Mouse (Mus musculus) heart, embryonic 10.5 days (tissue): ENCODE measurements around the gene Fam49a. TPM values are rescaled to one million over a fixed set of nuclear protein-coding genes. Genes with fewer than 3 reads are reported as not detected.

ENCODE experiments used
- DNase-seq: peaks from one replicate; pipeline ENCODE4 v3.0.0-alpha.2; 2017; ENCODE audit warnings: low spot score
- H3K27ac ChIP-seq: fragments of 300-500 bp; sonication (generic); 2 replicates; pipeline ENCODE4 v1.5.1; 2016; ENCODE audit warnings: mild to moderate bottlenecking
- H3K27me3 ChIP-seq: fragments of 300-500 bp; sonication (generic); 2 replicates; pipeline ENCODE4 v1.6.1; 2016; ENCODE audit warnings: mild to moderate bottlenecking; ENCODE audit not compliant: poor library complexity, insufficient read depth, severe bottlenecking
- H3K36me3 ChIP-seq: fragments of 300-500 bp; sonication (generic); 2 replicates; pipeline ENCODE4 v1.6.1; 2016; ENCODE audit warnings: mild to moderate bottlenecking, moderate library complexity
- H3K4me1 ChIP-seq: fragments of 300-500 bp; sonication (generic); 2 replicates; pipeline ENCODE4 v1.6.1; 2016; ENCODE audit warnings: mild to moderate bottlenecking
- H3K4me3 ChIP-seq: fragments of 300-500 bp; sonication (generic); 2 replicates; pipeline ENCODE4 v1.5.1; 2016; ENCODE audit warnings: mild to moderate bottlenecking, moderate library complexity
- H3K9me3 ChIP-seq: fragments of 300-500 bp; sonication (generic); 2 replicates; pipeline ENCODE4 v1.6.1; 2016; ENCODE audit warnings: mild to moderate bottlenecking, moderate library complexity
- WGBS: fragments of 180-500 bp; shearing (Covaris S2); methylation state at CpG from one replicate; pipeline ENCODE4 v1.1.7; 2016; 5-methylcytosine and 5-hydroxymethylcytosine counted together
- polyA plus RNA-seq: library from polyadenylated mRNA; unstranded; fragments of >200 nt; fragmentation: Nextera tagmentation; extraction: Ambion mirVana; gene quantifications from 2 replicates; pipeline ENCODE4 v1.2.1, GENCODE M21; 2016

Fam49a gene
- polyA plus RNA-seq, 1 experiment from 2014 or later = 37.1 TPM

DNA sequence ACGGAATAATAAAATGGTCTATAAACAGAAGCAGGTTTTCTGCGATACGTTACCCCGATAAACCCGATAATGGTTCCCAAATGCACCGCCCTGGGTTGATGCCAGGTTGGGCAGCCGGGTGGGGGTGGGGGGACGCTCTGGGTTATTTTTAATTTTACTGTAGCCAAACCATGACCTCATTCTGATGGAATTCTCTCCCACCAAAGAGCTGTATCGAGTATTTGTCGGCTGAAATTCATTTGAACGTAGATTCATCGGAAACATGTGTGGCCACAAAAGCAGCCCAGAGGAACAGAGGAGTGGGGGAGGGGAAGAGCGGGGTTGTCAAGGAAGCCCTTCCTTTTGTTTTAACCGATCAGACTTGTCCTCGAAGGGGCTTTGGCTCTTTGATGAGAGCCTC is 139.6 kb downstream of the Fam49a start:
- H3K4me1 ChIP-seq = peaks cover 13% of the 10 kb centered on the region; the same call in 1 of the 2 replicates
- H3K27ac ChIP-seq = peak overlapping the region; percentile 47
- peak overlapping the region; percentile 8; the same call in 1 of the 2 replicates for H3K4me3 ChIP-seq
- H3K9me3 ChIP-seq = no peaks in the 10 kb centered on the region
- no peaks in the 10 kb centered on the region for H3K36me3 ChIP-seq
- no peak for DNase-seq
- no peaks in the 10 kb centered on the region for H3K27me3 ChIP-seq
- 50% methylated on average over 15 of the region's 15 CpGs for WGBS

DNA sequence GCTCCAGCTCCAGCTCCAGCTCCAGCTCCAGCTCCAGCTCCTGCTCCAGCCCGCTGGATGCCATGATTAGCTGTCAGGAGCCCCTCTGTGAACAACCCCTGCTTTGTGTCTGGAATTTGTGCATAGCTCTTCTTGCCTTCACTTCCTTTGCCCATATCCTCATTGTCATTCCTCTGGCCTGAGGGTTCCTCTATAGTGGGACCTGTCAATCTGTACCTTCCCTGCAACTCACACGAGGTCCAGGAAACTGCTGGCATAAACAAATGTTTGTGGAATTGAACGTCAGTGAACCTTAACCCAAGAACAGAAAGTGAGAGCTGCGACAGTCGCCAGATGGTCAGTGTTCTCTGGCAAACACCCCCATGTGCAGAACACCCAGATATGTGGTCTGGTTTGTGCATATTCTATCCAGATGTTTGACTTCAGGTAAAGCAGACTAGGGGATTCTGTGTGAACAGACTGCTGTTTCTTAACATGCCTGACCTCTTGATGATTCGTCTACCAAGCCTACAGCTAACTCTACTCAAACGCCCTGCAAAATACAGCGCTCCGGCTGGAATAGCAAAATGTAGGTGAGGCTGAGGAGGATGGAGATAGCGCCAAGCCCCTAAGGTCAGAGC is 143.7 kb downstream of the Fam49a start:
- Histone ChIP-seq H3K4me3 (no peak overlapping the region), H3K27me3 (no peaks in the 10 kb centered on the region), H3K4me1 (peaks cover 13% of the 10 kb centered on the region; the same call in 1 of the 2 replicates), H3K36me3 (no peaks in the 10 kb centered on the region), H3K9me3 (no peaks in the 10 kb centered on the region), H3K27ac (peak overlapping the region; percentile 39; the same call in 1 of the 2 replicates)
- 54% methylated on average over 10 of the region's 10 CpGs for WGBS
- DNase-seq = no peak

DNA sequence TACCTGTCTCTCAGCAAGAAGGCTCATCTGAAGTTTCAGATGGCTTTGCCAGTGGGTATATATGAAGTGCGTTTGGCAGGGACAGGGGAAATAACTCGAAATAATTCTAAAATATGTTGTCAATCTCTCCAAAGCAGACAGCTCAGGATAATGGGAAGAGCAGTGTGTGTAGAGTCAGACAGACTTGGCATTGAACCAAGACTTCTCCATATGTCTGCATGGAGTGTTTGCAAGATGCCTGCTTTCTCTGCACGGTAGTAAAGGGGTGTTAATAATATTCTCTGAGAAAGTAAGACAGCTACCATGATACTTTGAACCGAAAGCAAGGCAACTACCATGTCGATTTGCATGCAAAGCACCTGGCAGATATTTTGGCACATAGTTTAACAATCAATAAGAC is 147.1 kb downstream of the Fam49a start:
- Histone ChIP-seq H3K4me1 (0 out of 2 replicates have a peak, but pooled peaks cover 7% of the 10 kb centered on the region), H3K36me3 (no peaks in the 10 kb centered on the region), H3K9me3 (no peaks in the 10 kb centered on the region), H3K4me3 (no peak overlapping the region), H3K27ac (no peak overlapping the region), H3K27me3 (no peaks in the 10 kb centered on the region)
- 76% methylated on average over 5 of the region's 5 CpGs for WGBS
- no peak for DNase-seq

DNA sequence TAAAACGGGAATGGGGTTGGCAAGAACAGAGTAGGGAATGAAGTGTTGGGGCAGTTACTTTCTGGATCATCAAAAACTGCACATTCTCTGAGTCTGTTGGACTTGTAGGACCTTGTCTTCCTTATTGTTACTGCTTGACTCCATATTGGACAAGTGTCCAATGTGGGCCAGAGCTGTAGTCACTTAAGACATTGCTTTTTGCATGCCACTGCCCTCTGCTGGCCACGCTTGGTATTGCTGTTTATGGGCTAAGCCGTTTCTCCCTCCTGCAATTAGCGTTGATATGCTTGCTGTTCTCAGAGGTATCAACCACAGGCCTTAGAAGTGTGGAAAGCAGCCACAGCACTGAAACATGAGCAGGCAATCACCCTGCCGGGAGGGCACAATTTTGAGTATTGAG is 150.7 kb downstream of the Fam49a start:
- Histone ChIP-seq H3K4me3 (no peak overlapping the region), H3K27me3 (no peaks in the 10 kb centered on the region), H3K27ac (no peak overlapping the region), H3K4me1 (peaks cover 16% of the 10 kb centered on the region; the same call in 1 of the 2 replicates), H3K9me3 (no peaks in the 10 kb centered on the region), H3K36me3 (no peaks in the 10 kb centered on the region)
- WGBS = 32% methylated on average over 5 of the region's 5 CpGs
- peak; percentile 81 for DNase-seq

DNA sequence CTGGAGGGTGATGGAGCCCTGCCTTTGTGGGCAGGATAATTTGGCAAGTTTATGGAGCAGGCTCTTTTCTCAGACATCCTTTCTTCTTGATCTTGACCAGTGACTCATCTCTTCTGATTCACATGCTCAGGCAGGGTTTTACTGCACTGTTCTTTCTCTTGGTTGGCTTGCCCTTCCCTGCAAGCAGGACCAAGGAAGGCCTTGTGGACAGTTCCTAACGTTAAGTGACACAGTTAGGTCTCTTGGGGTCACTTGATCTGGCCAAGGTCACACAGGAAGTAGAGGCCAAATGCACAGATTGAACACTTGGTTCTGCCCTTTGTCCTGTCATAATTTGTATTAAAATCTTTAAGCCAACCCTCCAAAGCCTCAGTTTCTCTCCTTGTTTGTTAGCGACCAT is 158.5 kb downstream of the Fam49a start:
- H3K4me3 ChIP-seq = no peak overlapping the region
- H3K9me3 ChIP-seq = no peaks in the 10 kb centered on the region
- H3K36me3 ChIP-seq = no peaks in the 10 kb centered on the region
- H3K27me3 ChIP-seq = no peaks in the 10 kb centered on the region
- peak; percentile 47 for DNase-seq
- peak overlapping the region; percentile 92; the same call in 1 of the 2 replicates for H3K27ac ChIP-seq
- peaks cover 27% of the 10 kb centered on the region for H3K4me1 ChIP-seq
- WGBS = 4% methylated on average over 2 of the region's 2 CpGs

DNA sequence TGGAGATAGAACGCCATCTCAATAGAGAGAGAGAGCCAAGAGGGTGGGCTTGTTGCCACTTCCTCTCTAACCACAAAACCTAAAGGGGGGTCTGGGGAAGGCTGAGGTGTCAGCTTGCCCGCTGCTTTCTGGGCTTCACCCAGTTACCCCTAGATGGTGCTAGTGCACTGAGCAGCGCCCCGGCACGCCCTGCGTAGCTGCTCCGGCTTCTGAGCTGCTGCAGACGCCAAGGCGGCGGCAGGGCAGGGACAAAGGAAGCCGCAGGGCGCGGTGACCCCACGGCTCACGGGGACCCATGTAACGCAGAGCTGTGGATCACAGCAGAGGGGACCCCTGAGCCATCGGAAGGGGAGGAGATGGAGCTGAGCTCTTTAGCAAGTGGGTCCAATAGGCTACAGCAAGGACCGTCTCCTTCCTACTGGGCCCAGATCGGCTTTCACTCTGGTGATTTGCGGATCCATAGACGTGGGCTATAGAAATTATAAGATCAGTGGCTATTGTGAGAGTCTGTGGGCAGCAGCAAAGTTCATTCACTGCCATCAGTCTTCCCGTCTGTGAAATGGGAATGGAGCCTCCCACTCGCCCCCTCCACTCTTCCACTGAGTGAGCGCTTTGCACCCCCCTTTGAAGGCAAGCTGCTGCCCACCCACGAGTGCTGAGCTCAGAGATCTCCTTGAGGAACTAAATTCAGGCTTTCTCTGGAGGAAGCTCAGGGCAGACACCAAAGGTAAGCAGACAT is 159.1 kb downstream of the Fam49a start:
- H3K36me3 ChIP-seq = no peaks in the 10 kb centered on the region
- H3K4me1 ChIP-seq = peaks cover 22% of the 10 kb centered on the region
- peak overlapping the region; percentile 92 for H3K27ac ChIP-seq
- peak; percentile 93 for DNase-seq
- no peaks in the 10 kb centered on the region for H3K27me3 ChIP-seq
- H3K9me3 ChIP-seq = no peaks in the 10 kb centered on the region
- 19% methylated on average over 25 of the region's 25 CpGs for WGBS
- peak overlapping the region; percentile 54 for H3K4me3 ChIP-seq

DNA sequence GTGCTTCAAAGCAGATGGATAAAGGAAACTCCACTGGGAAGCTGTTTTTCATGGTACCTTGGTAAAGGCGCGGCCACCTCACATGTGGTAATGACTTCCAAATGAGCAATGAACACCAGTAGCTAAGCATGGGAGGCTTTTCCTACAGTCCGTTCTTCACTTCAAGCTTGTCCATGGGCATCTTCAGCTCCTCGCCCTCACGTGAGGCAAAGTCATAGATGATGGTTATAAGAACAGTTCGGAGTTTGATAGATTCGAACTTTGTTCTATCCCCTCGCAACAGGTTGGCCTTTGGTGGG is 159.6 kb downstream of the Fam49a start:
- no peak overlapping the region for H3K4me3 ChIP-seq
- H3K9me3 ChIP-seq = no peaks in the 10 kb centered on the region
- WGBS = 91% methylated on average over 8 of the region's 8 CpGs
- peak; percentile 75 for DNase-seq
- H3K27me3 ChIP-seq = no peaks in the 10 kb centered on the region
- H3K36me3 ChIP-seq = no peaks in the 10 kb centered on the region
- peaks cover 17% of the 10 kb centered on the region for H3K4me1 ChIP-seq
- H3K27ac ChIP-seq = peak overlapping the region; percentile 92

DNA sequence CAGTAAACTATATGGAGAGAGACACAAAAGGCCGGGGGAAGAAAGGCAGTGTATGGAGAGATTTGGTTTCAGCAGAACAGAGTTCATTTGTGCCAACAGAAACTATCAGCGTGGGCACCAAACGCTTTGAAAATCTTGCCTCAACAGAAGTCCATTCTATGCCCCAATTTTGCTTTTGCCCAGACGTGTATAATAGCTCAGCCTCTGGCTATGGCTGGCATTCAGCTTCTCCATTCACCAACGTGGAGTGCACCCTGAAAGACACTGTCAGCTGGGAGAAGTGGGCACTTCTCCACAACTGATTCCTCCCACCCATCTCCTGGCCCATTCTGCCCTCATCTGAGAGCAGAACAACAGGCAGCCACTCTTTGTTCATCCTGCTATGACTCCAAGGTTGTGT is 163.2 kb downstream of the Fam49a start:
- Histone ChIP-seq H3K4me3 (no peak overlapping the region), H3K36me3 (no peaks in the 10 kb centered on the region), H3K9me3 (no peaks in the 10 kb centered on the region), H3K4me1 (peaks cover 18% of the 10 kb centered on the region), H3K27ac (no peak overlapping the region), H3K27me3 (no peaks in the 10 kb centered on the region)
- WGBS = 77% methylated on average over 5 of the region's 5 CpGs
- peak; percentile 27 for DNase-seq

DNA sequence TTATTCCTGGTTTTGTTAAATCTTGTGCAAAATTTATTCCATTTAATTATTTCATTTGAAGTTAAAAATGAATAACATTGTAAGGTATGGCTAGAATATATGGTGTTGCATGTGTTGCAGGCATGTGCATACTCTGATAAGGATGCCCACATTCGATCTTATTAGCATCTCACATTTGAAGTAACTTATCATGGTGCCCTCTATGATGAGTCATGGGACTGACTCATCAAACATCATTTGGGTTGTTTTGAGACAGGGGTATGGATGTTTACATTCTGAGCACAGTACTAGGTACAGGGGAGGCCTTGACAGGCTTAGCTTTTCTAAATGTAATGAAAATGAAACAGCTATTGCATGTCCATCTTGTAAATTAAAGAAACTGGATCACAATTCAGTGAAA is 165.3 kb downstream of the Fam49a start:
- H3K4me3 ChIP-seq = no peak overlapping the region
- WGBS = 82% methylated on average over 1 of the region's 1 CpGs
- H3K27me3 ChIP-seq = no peaks in the 10 kb centered on the region
- H3K9me3 ChIP-seq = no peaks in the 10 kb centered on the region
- no peak overlapping the region for H3K27ac ChIP-seq
- no peaks in the 10 kb centered on the region for H3K36me3 ChIP-seq
- peaks cover 7% of the 10 kb centered on the region; the same call in 1 of the 2 replicates for H3K4me1 ChIP-seq
- no peak for DNase-seq

DNA sequence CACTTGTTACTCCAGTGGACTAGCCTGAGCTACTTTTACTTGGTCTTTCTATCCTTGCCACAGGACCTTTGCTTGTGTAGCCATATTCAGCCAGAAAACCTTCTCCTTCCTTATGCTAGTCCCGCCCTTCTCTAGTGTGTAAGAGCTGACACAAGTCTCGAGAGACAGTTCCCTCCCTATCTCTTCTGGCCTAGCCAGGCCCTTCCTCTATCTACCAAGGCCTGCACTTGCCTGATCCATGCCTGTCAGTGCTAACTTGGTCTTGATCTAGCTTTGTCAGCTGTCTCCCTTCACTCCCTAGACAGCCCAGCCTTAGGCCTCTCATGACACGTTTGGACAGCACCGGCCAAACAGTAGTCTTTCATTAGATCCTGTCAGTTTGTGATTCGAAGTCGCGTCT is 166.9 kb downstream of the Fam49a start:
- H3K4me1 ChIP-seq = peaks cover 7% of the 10 kb centered on the region; the same call in 1 of the 2 replicates
- H3K9me3 ChIP-seq = no peaks in the 10 kb centered on the region
- no peak overlapping the region for H3K27ac ChIP-seq
- no peak overlapping the region for H3K4me3 ChIP-seq
- no peaks in the 10 kb centered on the region for H3K36me3 ChIP-seq
- WGBS = 60% methylated on average over 7 of the region's 7 CpGs
- no peaks in the 10 kb centered on the region for H3K27me3 ChIP-seq
- DNase-seq = peak; percentile 91
